Mouse (Mus musculus): Measurements from ENCODE around the gene Adamtsl1. TPM values are rescaled to one million over a fixed set of nuclear protein-coding genes. Genes with fewer than 3 reads are reported as not detected.

Gene Adamtsl1
- polyA plus RNA-seq, 1 experiment from 2014 or later, result 13.2 TPM

DNA sequence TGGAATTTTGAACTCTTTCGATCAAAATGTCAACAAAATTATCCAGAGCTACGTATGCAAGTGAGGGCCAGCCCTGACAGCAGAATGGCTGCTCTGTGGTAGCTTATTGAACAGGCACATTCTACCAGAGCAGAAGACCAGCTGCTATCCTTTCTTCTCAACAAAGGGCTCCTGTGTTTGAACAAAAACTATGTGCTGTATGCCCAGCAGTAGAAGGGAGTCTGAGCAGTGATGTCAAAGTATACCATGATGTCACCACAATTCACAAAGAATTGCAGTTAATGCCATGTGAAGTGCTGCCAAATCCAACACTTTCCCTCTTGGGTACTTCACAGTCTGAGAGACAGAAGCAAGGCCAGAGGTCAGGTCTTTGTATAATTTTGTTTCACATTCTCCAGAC, 675.9 kb downstream of the Adamtsl1 start:
- Histone ChIP-seq H3K9me3 (replicated peaks; ENCODE audit: control insufficient read depth, low read length) (no peaks in the 10 kb centered on the region), H3K27ac (ENCODE audit: low read depth, low read length) (no peak overlapping the region), H3K4me2 (no peak overlapping the region), H3K27me3 (ENCODE audit: control insufficient read depth, insufficient read depth, low read length) (no peaks in the 10 kb centered on the region), H3K4me3 (ENCODE audit: low read depth, low read length) (no peak overlapping the region), H3K9ac (ENCODE audit: low read depth, low read length) (no peak overlapping the region), H3K36me3 (ENCODE audit: control insufficient read depth, insufficient read depth, low read length) (no peaks in the 10 kb centered on the region), H3K4me1 (ENCODE audit: control insufficient read depth, insufficient read depth, low read length) (no peaks in the 10 kb centered on the region)
- WGBS (ENCODE audit: insufficient replicate concordance), result 70% methylated on average over 2 of the region's 2 CpGs
- ATAC-seq (replicated peaks; ENCODE audit: insufficient number of reproducible peaks, low FRiP score, low TSS enrichment), result no peak

DNA sequence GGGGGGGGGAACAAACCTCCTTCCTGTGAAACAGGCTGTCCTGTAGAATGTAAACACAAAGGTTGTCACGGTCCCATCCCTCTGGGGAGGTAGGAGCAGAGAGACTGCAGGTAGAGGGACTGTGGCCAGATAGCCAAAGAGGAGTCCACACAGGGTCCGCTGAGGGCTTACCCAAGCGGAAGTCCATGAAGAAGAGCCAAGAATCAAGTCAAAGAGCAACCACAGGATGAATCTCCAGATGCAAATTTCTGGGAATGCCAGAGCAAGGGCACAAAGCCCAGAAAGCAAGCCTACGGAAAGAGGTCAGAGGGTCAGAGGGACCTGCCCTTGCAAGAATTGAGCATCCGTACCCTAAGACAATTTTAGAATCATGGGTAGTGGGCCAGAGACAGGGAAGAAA, 677.2 kb downstream of the Adamtsl1 start:
- H3K4me1 ChIP-seq (ENCODE audit: control insufficient read depth, insufficient read depth, low read length), result no peaks in the 10 kb centered on the region
- H3K27ac ChIP-seq (ENCODE audit: low read depth, low read length), result no peak overlapping the region
- H3K4me2 ChIP-seq, result no peak overlapping the region
- H3K9ac ChIP-seq (ENCODE audit: low read depth, low read length), result no peak overlapping the region
- no peak for ATAC-seq (replicated peaks; ENCODE audit: insufficient number of reproducible peaks, low FRiP score, low TSS enrichment)
- H3K9me3 ChIP-seq (replicated peaks; ENCODE audit: control insufficient read depth, low read length), result no peaks in the 10 kb centered on the region
- H3K36me3 ChIP-seq (ENCODE audit: control insufficient read depth, insufficient read depth, low read length), result no peaks in the 10 kb centered on the region
- H3K4me3 ChIP-seq (ENCODE audit: low read depth, low read length), result no peak overlapping the region
- H3K27me3 ChIP-seq (ENCODE audit: control insufficient read depth, insufficient read depth, low read length), result no peaks in the 10 kb centered on the region
- WGBS (ENCODE audit: insufficient replicate concordance), result 85% methylated on average over 5 of the region's 5 CpGs

DNA sequence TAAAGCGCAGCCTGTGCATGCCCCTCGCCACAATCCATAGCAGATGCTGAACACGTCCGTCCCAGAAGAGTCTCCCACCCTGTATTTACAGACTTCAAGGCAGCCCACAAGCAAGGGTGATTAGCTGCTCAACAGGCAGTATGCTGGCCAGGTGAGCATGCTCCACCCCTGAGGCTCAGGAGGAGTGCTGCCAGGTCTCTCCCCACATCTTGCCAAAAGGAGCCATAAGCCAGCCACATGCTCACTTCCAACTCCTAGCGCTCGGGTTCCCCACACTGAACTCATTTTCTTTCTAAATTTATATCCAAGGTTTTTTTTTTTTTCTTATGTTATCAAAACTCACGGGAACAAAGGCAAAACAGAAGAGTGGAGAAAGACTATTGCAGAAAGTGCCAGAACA, 687.8 kb downstream of the Adamtsl1 start:
- Histone ChIP-seq H3K4me3 (ENCODE audit: low read depth, low read length) (no peak overlapping the region), H3K27me3 (ENCODE audit: control insufficient read depth, insufficient read depth, low read length) (no peaks in the 10 kb centered on the region), H3K4me1 (ENCODE audit: control insufficient read depth, insufficient read depth, low read length) (no peaks in the 10 kb centered on the region), H3K4me2 (no peak overlapping the region), H3K36me3 (ENCODE audit: control insufficient read depth, insufficient read depth, low read length) (no peaks in the 10 kb centered on the region), H3K27ac (ENCODE audit: low read depth, low read length) (no peak overlapping the region), H3K9me3 (replicated peaks; ENCODE audit: control insufficient read depth, low read length) (no peaks in the 10 kb centered on the region), H3K9ac (ENCODE audit: low read depth, low read length) (no peak overlapping the region)
- ATAC-seq (replicated peaks; ENCODE audit: insufficient number of reproducible peaks, low FRiP score, low TSS enrichment), result no peak
- WGBS (ENCODE audit: insufficient replicate concordance), result 74% methylated on average over 7 of the region's 7 CpGs

DNA sequence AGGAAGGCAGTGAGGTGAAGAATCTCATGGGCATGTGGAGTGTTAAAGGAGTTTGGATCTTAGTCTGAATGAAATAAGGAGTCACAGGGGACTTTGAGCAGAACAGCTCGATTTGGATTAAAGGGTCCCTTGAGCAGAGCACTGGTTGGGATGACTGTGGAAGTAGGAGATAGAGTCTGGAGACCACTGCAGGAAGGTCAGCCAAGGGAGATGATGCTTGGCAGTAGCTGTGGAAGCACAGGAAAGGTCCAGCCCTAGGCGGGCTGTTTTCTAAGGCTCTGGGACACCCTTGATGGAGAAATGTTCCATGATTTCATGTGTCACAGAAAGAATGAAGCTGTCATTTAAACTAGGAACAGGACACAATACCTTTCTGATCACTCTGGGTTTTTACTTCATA, 689.3 kb downstream of the Adamtsl1 start:
- Histone ChIP-seq H3K4me2 (no peak overlapping the region), H3K36me3 (ENCODE audit: control insufficient read depth, insufficient read depth, low read length) (no peaks in the 10 kb centered on the region), H3K4me3 (ENCODE audit: low read depth, low read length) (no peak overlapping the region), H3K9ac (ENCODE audit: low read depth, low read length) (no peak overlapping the region), H3K4me1 (ENCODE audit: control insufficient read depth, insufficient read depth, low read length) (0 out of 2 replicates have a peak, but pooled peaks cover 2% of the 10 kb centered on the region), H3K27ac (ENCODE audit: low read depth, low read length) (no peak overlapping the region), H3K9me3 (replicated peaks; ENCODE audit: control insufficient read depth, low read length) (no peaks in the 10 kb centered on the region), H3K27me3 (ENCODE audit: control insufficient read depth, insufficient read depth, low read length) (no peaks in the 10 kb centered on the region)
- whole genome bisulfite sequencing (ENCODE audit: insufficient replicate concordance), result 59% methylated on average over 2 of the region's 2 CpGs
- no peak for ATAC-seq (replicated peaks; ENCODE audit: insufficient number of reproducible peaks, low FRiP score, low TSS enrichment)

DNA sequence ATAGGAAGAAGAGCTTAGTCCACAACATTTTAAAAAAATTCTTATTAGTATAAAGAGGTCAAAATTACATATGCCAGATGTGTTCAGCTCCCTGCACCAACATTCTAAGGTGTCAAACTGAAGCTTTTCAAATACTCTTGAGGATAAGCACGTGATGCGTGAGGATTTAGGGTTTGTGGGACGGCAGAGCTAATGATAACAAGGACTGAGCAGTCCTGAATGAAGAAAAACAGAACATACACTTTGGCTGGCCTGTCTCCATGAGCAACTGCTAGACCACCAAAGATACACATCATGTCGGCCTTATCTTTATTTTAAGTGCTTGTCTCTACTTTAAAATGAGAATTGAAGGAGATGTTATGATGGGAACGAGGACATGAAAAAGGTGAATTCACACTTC, 710.9 kb downstream of the Adamtsl1 start:
- Histone ChIP-seq H3K9me3 (replicated peaks; ENCODE audit: control insufficient read depth, low read length) (no peaks in the 10 kb centered on the region), H3K36me3 (ENCODE audit: control insufficient read depth, insufficient read depth, low read length) (no peaks in the 10 kb centered on the region), H3K4me1 (ENCODE audit: control insufficient read depth, insufficient read depth, low read length) (no peaks in the 10 kb centered on the region), H3K4me3 (ENCODE audit: low read depth, low read length) (no peak overlapping the region), H3K4me2 (no peak overlapping the region), H3K9ac (ENCODE audit: low read depth, low read length) (no peak overlapping the region), H3K27ac (ENCODE audit: low read depth, low read length) (no peak overlapping the region), H3K27me3 (ENCODE audit: control insufficient read depth, insufficient read depth, low read length) (no peaks in the 10 kb centered on the region)
- ATAC-seq (replicated peaks; ENCODE audit: insufficient number of reproducible peaks, low FRiP score, low TSS enrichment), result no peak
- WGBS (ENCODE audit: insufficient replicate concordance), result 40% methylated on average over 5 of the region's 5 CpGs

DNA sequence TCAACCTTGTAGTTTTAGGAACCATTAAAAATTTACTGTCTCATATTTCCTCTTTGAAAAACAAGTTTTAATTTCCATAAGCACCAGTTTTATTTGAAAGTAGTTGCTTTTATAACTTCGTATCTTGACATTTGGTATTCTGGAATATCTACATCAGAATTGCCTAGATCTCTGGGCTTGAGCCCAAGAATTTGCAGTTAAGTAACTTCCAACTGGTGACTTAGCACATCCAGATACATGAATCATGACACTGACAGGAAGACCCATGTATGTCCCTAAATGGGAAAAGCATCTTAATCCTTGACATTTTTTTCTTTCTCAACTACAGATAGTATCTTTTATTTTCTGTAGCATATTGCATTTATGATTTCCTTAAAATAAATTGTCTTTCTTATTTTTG, 713.1 kb downstream of the Adamtsl1 start:
- Histone ChIP-seq H3K4me1 (ENCODE audit: control insufficient read depth, insufficient read depth, low read length) (no peaks in the 10 kb centered on the region), H3K9ac (ENCODE audit: low read depth, low read length) (no peak overlapping the region), H3K36me3 (ENCODE audit: control insufficient read depth, insufficient read depth, low read length) (no peaks in the 10 kb centered on the region), H3K9me3 (replicated peaks; ENCODE audit: control insufficient read depth, low read length) (no peaks in the 10 kb centered on the region), H3K4me2 (no peak overlapping the region), H3K27ac (ENCODE audit: low read depth, low read length) (no peak overlapping the region), H3K27me3 (ENCODE audit: control insufficient read depth, insufficient read depth, low read length) (no peaks in the 10 kb centered on the region), H3K4me3 (ENCODE audit: low read depth, low read length) (no peak overlapping the region)
- WGBS (ENCODE audit: insufficient replicate concordance), result 80% methylated on average over 1 of the region's 1 CpGs
- no peak for ATAC-seq (replicated peaks; ENCODE audit: insufficient number of reproducible peaks, low FRiP score, low TSS enrichment)

DNA sequence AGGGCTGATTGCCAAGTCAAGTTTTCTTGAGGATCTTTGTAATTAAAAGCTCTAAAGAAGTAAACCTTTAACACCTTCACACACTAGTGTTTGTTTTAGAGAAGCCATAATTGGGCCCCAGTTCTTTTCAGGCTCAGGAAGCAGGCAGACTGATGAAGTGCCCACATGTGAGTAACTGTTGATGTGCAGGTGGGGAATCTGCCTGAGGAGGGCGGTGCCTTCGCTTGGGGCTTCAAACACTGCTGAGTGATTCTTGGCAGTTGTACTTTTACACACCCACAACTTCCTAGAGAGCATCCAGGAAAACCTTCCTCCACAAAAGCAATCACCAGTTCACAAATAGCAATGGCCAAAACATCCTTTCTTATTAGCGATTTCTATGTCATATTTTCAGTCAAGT, 719.2 kb downstream of the Adamtsl1 start:
- Histone ChIP-seq H3K36me3 (ENCODE audit: control insufficient read depth, insufficient read depth, low read length) (no peaks in the 10 kb centered on the region), H3K4me2 (no peak overlapping the region), H3K4me3 (ENCODE audit: low read depth, low read length) (no peak overlapping the region), H3K27ac (ENCODE audit: low read depth, low read length) (no peak overlapping the region), H3K9me3 (replicated peaks; ENCODE audit: control insufficient read depth, low read length) (no peaks in the 10 kb centered on the region), H3K27me3 (ENCODE audit: control insufficient read depth, insufficient read depth, low read length) (no peaks in the 10 kb centered on the region), H3K9ac (ENCODE audit: low read depth, low read length) (no peak overlapping the region), H3K4me1 (ENCODE audit: control insufficient read depth, insufficient read depth, low read length) (no peaks in the 10 kb centered on the region)
- no peak for ATAC-seq (replicated peaks; ENCODE audit: insufficient number of reproducible peaks, low FRiP score, low TSS enrichment)
- WGBS (ENCODE audit: insufficient replicate concordance), result 77% methylated on average over 3 of the region's 3 CpGs

DNA sequence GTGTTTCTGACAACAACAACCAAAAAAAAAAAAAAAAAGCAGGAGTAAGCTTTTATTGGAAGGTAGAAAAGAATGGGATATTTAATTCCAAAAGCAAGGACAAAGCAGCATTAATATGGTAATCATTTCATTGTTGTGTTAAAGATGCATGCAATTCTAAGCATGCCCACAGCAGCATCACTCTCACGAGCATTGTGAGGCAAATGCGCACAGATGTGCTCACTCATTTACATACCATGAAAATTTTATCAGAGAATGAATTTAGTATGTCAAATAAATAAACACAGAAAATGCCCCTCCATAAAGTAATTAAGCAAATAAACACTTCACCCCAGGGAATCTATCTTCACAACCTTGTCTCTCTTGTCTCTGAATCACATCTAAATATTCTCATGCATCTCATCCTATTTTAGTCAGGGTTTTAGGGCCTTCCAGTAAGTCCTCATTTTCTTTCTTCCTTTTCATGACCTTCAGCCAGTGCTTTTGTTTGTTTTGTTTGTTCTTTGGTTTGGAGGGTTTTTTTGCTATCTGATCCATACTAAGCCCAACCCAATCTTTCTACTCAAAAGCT, 728.0 kb downstream of the Adamtsl1 start:
- no peaks in the 10 kb centered on the region for H3K27me3 ChIP-seq (ENCODE audit: control insufficient read depth, insufficient read depth, low read length)
- H3K9me3 ChIP-seq (replicated peaks; ENCODE audit: control insufficient read depth, low read length), result no peaks in the 10 kb centered on the region
- H3K27ac ChIP-seq (ENCODE audit: low read depth, low read length), result no peak overlapping the region
- no peak overlapping the region for H3K4me2 ChIP-seq
- no peaks in the 10 kb centered on the region for H3K36me3 ChIP-seq (ENCODE audit: control insufficient read depth, insufficient read depth, low read length)
- no peak overlapping the region for H3K4me3 ChIP-seq (ENCODE audit: low read depth, low read length)
- no peaks in the 10 kb centered on the region for H3K4me1 ChIP-seq (ENCODE audit: control insufficient read depth, insufficient read depth, low read length)
- no peak for ATAC-seq (replicated peaks; ENCODE audit: insufficient number of reproducible peaks, low FRiP score, low TSS enrichment)
- H3K9ac ChIP-seq (ENCODE audit: low read depth, low read length), result no peak overlapping the region
- WGBS (ENCODE audit: insufficient replicate concordance), result 64% methylated on average over 2 of the region's 2 CpGs

DNA sequence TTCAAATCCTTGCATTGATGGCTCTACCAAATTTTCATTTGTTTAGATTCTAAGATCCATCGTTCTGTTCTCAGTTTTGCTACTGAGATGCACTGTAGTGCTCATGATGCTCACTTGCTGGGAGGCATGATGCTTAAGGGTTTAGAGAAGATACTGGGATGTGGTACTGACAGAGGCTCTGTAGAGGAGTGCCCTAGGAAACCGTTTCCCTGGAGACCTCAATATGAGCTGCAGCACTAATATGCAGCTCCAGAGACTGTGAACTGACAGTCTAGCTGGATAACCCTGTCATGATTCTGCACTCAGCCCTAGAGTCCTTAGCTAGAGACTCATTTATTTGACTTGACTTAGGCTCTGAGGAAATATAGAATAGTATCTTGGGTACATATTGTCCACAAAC, 756.1 kb downstream of the Adamtsl1 start:
- no peak for ATAC-seq (replicated peaks; ENCODE audit: insufficient number of reproducible peaks, low FRiP score, low TSS enrichment)

More for the DNA sequence above, 756.1 kb downstream of the Adamtsl1 start:
- H3K36me3 ChIP-seq (ENCODE audit: control insufficient read depth, insufficient read depth, low read length), result no peaks in the 10 kb centered on the region
- 59% methylated on average over 2 of the region's 2 CpGs for WGBS (ENCODE audit: insufficient replicate concordance)
- no peak overlapping the region for H3K4me2 ChIP-seq
- no peak overlapping the region for H3K27ac ChIP-seq (ENCODE audit: low read depth, low read length)
- no peak overlapping the region for H3K4me3 ChIP-seq (ENCODE audit: low read depth, low read length)
- H3K27me3 ChIP-seq (ENCODE audit: control insufficient read depth, insufficient read depth, low read length), result no peaks in the 10 kb centered on the region
- no peaks in the 10 kb centered on the region; the same call in 1 of the 2 replicates for H3K4me1 ChIP-seq (ENCODE audit: control insufficient read depth, insufficient read depth, low read length)
- no peaks in the 10 kb centered on the region for H3K9me3 ChIP-seq (replicated peaks; ENCODE audit: control insufficient read depth, low read length)
- no peak overlapping the region for H3K9ac ChIP-seq (ENCODE audit: low read depth, low read length)

All from heart, embryonic 11.5 days (tissue).